Mouse (Mus musculus): ENCODE measurements at regions not wholly inside any gene's neighbourhood (a gene's known extent, or its start where the extent isn't known, plus 50 kb on each side); places are given as distances from the start of the nearest gene placed in this dataset.

GRCm38 (mm10) chr17:29768642-29769041, 51.8 kb upstream of the Ccdc167 start:
- no peak for TF ChIP-seq POLR2A (IDR thresholded peaks at IDR 0.05; ENCODE audit: borderline replicate concordance, extremely low read depth, low read depth, low read length)
- no peak for TF ChIP-seq CTCF (IDR thresholded peaks at IDR 0.05; ENCODE audit: insufficient read depth, low read length)

Data from lung, adult 2 months (tissue).